Mouse (Mus musculus): ENCODE measurements around the gene Alpl. TPM values are rescaled to one million over a fixed set of nuclear protein-coding genes. Genes with fewer than 3 reads are reported as not detected.

Alpl gene
- total RNA-seq, 4 experiments from 2014 or later, result 7.6 to 12.8 (median 11.6) TPM

DNA sequence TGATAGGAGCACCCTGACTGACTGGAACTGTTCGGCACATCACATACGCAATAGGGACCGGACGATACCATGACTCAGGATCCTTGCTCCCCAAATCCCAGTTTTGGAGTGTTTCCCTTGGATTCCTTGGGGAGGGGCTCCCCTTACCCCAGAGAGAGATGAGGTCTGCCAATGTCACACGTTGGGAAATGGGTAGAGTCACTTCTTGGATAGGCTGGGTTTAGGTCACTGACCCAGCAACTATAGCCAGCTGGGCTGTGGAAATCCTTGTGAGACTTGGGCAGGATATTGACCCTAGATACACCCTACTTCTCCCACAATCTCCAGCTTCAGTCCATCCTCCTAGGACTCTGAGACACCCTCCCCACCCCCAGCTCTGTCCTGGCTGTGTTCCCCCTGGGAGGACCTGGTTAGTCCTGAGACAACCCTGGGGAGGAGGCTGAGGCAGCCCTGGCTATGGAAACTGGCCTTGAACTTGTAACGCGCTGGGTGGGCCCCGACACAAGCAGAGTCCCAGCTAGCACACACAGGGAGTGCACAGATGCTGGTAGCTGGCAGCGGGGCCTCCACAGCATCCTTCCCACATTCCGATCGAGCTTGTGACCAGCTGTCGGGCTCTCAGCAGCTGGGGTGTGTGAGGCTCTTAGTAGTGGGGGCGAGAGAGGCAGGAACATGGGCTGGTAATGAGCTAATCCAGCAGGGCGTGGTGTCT lies 25.1 kb downstream of the Alpl start:
- DNase-seq (ENCODE audit: low spot score in 2 of 2), result no peak

DNA sequence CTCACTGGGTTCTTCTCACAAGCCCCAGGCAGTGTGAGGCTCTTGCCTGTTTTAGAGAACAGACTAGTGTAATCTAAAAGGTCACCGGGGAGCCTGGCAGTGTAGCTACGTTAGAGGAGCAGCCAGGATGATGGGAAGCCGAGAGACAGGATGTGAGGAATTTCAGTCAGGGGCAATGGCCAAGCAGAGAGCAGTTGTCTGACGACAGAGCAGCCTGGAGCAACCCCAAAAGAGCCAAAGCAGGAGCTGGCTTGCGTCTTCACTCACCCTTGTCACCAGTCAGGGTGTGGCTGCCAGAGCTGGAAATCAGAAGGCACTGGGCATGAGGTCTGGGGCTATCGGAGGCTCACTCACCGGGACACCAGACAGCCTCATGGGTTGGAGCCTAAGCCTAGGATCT lies 26.5 kb downstream of the Alpl start:
- no peak for DNase-seq (ENCODE audit: low spot score in 2 of 2)

DNA sequence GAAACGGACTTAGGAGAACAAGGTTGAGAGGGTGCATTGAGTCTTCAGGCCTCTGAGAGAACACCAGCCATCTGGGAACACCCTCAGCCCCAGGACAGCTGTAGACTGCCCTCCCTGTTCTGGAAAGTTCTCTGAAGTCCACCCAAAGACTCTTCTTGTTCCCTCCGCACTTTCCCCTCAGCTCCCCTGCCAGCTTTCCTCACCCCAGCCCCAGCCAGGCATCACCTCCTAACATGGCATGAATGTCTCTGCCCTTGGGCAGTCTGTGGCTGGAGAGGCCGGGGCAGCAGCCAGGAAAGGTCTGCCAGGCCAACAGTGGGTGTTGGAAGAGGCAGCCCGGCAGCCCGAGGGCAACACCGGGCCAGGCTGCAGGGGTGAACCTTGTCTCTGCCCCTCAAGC lies 27.4 kb downstream of the Alpl start:
- no peak for DNase-seq (ENCODE audit: low spot score in 2 of 2)

DNA sequence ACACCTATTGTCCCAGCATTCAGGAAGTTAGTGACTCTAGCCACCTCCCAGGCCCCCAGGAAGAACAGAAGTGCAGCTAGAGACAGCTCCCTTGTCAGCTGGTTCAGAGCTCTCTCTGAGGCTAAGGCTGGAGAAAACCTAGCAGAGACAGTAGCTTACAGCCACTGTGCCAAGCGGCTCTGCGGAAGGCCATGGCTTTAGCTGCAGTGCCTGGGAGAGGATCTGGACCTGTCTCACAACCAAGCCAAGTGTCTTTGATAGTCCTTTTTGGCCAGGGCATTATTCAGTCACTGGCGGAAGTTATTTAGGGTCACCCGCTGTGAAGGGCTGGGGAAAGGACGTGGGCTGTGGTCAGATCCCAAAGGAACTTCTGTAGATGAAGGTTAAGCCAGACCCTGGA lies 27.8 kb downstream of the Alpl start:
- DNase-seq (ENCODE audit: low spot score in 2 of 2), result no peak

DNA sequence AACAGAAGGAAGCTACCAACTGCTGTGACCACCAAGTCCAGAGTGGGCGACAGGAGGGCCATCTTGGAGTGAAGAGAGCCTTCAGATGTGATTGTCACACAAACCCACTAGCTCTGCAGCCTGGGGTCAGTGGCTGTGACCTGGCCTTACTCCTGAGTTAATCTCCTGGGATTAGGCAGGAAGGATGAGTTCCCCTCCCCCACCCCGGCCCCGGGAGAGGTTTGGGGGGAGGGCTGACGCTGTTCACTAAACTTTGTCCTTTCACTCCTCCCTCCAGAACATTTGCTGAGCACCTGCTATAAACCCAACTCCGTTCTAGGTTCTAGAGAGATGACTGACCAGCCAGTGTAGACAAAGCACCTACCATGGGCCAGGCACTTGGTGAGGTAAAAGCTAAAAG lies 29.8 kb downstream of the Alpl start:
- no peak for DNase-seq (ENCODE audit: low spot score in 2 of 2)

DNA sequence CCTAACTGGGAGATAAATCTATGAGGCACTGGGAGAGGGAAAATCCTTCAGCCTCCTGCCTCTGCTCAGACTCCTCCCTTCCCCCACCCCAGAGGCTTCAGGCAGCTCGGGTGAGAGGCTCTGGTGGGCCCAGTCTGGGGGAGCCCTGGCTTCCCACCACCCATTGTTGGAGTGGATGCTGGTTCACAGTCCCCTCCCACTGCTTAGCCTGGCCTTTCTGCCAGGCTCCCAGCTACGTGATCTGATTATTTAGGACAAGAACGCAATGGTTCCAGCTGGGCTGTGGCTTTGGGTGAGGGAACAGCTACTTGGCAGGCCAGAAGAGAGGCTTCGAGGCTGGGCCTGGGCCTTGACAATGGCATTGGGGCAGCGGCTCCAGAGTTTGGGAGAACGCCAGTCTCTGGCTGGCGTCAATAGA lies 30.6 kb downstream of the Alpl start:
- DNase-seq (ENCODE audit: low spot score in 2 of 2), result peak; percentile 16 to 58

DNA sequence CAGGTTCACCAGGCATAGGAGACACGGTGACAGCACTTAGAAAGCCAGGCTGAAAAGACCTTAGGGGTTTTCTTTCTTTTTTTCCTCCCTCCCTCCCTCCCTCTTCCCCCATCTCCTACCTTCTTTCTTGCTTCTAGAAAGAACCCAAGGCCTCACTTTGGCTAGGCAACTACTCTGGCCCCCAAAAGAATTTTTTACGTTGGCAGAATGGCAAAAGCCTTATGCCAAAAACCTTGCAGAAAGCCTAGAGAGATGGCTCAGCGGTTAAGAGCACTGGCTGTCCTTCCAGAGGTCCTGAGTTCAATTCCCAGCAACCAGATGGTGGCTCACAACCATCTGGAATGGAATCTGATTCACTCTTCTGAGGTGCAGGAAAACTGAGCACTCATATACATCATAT lies 31.6 kb downstream of the Alpl start:
- no peak for DNase-seq (ENCODE audit: low spot score in 2 of 2)

DNA sequence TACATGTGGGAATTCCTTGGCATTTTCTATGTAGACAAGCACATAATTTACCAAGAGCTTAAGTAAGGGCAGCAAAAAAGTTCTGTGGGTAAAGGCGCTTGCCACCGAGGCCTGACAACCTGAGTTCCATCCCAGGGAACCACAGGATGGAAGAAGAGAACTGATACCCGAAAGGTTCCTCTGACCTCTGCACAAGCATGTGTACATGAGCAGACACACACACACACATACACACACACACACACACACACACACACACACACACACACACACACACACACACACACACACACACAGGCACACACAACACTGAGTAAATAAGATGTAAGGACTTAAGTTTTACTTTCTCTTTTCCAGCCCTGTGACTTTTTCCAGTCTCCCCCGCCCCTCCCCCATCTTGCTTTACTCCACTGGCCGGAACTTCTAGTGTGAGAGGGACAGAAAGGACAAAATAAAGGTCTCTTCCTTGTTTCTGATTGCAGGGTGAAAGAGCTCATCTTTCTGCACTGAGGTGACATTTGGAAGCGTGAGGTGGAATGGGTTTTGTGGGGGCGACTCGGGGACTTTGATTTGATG lies 32.2 kb downstream of the Alpl start:
- no peak for DNase-seq (ENCODE audit: low spot score in 2 of 2)

DNA sequence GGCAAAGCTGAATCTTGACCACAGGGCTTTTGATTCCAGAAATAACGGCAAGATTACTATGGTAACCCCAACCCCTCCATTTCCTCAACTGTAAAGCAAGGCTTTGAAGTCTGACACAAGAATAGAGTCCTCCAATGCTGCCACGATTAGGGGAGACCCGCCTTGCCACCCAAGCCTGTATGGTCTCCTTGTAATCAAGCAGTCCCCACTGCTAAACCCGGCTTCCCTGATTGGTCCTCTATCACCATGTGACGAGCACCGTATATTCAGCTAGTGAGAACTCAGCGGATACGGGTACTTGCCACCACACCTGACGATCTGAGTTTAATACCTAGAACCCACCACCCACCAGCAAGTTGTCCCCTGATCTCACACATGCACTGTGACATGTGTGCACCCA lies 33.3 kb downstream of the Alpl start:
- DNase-seq (ENCODE audit: low spot score in 2 of 2), result no peak

DNA sequence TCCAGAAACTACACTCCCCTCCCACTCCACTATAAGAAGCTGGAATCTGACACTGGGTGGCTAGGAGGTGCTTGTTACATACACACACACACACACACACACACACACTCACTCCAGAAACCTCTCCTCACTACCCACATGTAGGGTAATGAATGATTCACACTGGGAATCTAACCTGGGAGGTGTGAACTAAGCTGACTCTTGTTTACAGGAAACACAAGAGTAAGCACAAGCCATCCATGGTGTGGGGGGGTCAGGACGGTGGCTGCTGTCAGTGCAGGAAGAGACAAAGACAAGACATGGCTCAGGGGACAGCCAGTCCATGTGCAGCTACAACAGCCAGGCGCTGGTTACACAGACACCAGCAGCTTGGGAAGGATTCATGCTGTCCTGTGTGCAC lies 41.7 kb downstream of the Alpl start:
- DNase-seq (ENCODE audit: low spot score in 2 of 2), result no peak

DNA sequence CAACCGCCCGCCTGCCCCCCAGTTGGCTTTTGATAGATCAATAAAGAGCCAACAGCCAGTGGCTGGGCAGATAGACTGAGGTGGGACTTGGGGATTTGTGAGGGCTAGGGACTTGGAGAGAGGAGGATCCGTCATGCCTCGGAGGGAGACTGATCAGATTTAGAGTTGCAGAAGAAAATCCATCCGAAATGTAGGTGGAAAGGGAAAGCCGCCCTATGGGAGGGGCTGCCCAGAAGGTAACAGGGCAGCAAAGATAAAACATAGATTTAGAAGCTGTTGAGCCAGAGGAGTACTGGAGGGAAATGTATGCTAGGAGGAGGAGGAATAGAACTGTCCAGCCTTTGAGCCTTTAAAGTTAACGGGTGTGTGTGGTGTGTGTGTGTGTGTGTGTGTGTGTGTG lies 43.0 kb downstream of the Alpl start:
- DNase-seq (ENCODE audit: low spot score in 2 of 2), result no peak

DNA sequence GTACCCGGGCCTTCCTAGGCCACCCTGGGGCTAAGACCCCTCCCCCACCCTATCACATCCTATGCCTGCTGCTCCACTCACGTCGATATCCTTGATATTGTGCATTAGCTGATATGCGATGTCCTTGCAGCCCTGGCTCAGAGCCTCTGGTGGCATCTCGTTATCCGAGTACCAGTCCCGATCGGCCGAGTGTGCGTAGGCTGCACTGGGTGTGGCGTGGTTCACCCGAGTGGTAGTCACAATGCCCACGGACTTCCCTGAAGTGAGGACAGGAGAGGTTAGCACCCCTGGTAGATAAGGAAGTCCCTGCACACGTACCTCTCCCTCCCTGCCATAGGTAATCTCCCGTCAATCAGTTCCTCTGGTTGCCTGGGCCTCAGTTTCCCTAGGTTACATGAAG lies 43.7 kb downstream of the Alpl start:
- DNase-seq (ENCODE audit: low spot score in 2 of 2), result no peak

DNA sequence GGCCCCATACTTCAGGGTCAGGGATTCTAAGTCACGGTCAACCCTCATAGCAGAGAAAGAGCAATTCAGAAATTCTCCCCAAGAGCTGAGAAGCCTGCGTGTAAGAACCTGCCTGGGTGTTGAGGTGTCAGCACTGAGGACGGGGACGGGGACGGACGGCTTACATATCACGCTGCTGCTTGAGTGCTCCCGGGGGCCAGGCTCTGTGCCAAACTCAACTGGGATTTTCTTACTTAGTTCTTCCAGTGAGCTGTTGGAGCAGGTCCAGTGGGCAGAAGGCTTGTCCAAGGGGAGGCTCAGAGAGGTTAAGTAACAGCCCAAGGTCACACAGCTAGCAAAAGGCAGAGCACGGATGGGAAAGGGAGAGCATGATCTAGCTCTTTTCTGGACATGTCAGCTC lies 44.5 kb downstream of the Alpl start:
- no peak for DNase-seq (ENCODE audit: low spot score in 2 of 2)

DNA sequence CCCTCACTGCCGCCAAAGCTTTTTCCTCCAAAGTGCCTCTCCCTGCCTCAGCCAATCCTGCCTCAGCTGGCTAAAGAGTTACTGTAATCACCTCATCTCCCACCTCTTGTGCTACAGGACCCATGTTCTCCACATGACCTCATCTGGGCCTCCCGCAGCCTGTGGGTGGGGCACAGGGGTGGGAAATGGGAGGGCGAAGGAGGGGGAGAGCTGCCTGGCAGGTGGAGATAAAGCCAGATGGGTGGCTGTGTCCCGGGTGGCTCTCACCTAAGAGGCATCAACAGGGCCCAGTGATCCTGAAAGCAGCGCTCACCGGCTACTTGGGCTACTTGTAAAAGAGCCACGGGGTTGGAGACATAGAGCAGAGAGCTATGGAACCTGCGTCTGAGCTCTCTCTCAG lies 44.9 kb downstream of the Alpl start:
- DNase-seq (ENCODE audit: low spot score in 2 of 2), result no peak

DNA sequence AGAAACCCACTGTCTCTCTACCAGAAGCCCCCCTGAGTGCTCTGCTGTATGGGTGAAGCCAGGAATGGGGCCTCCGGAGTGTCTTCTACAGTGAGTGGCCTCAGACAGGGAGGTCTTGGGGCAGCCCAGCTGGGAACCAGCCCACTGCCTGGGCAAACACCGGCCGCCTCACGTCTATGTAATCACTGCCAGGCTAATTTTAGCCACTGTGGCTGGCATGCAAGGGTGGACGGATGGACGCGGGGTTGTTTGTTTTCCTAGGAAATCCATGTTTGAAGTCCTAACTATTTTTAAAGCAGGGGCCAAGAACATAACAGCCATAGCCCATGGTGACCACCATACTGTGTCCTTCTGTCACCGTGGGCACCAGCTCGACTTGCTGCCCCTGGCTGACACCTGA lies 46.1 kb downstream of the Alpl start:
- no peak for DNase-seq (ENCODE audit: low spot score in 2 of 2)

DNA sequence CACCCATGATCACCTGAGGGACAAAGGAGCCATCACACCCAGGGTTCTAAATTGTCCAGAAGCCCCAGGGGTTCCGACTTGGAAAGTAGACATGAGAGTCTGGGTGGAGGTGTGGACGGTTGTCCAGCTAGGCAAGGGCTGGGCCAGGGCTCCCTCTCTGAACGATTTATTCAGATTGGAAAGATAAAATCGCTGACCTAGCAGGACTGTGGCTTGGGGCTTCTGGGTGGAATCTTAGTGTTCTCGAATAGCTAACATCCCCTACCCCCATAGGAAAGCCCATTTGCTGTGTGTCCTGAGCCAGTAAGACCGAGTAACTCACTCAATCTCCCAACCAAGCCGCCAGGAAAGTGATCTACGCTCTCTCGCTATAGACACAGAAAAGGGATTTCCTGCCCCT lies 46.5 kb downstream of the Alpl start:
- no peak for DNase-seq (ENCODE audit: low spot score in 2 of 2)

DNA sequence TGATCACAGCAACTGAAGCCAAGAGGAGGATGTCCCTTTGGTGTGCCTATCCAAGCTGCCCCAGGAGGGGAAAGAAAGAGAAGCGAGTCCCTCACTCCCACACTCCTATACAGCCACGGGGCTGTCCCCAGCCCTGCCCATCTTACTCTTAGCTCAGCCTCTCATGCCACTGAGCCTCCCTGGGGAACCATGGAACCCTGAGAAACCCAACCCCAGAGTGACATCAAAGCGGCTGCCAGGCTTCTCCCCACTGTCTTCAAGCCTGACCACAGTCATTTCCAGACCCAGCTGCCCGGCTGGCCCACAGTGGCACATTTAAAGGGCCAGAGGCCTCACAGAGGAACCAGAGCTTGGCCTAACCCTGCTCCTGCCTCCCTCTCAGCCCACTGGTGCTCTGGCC lies 47.5 kb downstream of the Alpl start:
- DNase-seq (ENCODE audit: low spot score in 2 of 2), result no peak

DNA sequence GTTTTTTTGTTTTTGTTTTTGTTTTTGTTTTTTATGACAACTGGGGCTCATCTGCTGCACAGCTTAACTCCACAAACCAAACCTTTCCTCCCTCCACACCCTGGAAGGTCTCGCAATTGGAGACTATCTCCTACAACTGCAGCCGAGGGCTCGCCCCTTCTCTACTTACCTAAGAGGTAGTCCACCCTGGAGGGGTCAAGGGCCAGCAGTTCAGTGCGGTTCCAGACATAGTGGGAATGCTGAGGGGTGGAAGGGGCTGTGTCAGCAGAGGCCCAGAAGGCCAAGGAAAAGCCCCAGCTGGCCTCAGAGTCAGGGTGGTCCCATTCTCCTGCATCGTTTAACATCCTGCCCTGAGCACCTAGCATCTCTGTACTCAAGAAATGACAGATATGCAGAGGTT lies 48.6 kb downstream of the Alpl start:
- no peak for DNase-seq (ENCODE audit: low spot score in 2 of 2)

DNA sequence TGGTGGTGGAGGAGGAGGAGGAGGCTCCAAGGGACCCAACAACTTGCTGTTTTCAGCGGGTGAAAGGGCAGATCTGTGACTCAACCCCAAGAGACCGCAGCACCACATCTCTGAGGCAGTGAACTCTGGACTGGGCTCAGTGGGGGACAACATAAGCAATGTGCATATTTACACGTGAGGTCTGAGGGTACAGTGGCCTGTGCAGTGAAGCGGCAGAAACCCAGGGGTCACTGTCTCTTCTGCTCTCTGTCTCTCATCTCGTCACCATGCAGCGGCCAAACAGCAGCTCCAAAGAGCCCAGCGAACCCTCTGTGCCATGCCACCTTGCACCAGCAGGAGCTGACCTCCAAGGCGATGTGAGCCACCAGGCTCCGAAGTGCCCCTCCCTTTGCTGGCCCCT lies 49.1 kb downstream of the Alpl start:
- no peak for DNase-seq (ENCODE audit: low spot score in 2 of 2)

DNA sequence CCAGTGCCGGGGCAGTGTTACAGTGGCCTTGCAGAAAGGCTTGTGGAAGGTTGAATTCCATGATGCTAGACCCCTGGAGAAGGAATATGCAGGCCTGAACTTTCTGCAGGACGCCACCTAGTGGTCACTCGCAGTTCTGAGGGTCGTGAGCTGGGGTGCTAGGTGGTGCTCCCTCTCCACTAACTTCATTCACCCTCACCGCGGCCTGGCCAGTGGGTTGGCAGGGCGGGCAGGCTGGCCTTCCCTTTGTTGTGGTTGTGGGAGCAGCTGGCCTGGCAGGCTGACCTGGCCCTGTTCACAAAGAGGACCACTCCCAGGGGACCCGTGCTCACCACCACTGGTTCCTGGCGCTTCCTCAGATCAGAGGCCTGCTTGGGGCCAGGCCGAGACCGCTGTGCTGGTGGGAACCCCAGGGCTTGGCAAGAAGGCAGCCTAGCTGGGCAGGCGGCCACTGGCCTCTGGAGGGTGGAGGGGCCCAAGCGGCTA lies 51.7 kb downstream of the Alpl start:
- no peak for DNase-seq (ENCODE audit: low spot score in 2 of 2)

DNA sequence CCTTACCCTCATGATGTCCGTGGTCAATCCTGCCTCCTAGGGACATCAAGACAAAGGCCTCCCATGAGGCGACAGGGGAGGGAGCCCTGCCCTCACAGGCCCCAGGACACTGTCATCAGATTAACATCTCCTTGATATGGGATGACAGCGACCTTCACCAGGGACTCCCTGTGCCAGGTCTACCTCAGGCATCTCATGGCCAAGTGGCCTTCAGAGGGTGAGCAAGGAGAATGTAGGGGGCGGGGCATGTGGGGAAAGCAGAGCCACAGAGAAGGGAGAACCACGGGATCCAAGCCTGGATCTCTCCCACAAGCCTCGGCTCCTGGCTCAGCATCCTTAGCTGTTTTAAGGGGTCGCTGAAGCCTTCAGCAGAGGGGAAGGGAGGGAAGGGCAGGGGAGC lies 52.4 kb downstream of the Alpl start:
- DNase-seq (ENCODE audit: low spot score in 2 of 2), result no peak

DNA sequence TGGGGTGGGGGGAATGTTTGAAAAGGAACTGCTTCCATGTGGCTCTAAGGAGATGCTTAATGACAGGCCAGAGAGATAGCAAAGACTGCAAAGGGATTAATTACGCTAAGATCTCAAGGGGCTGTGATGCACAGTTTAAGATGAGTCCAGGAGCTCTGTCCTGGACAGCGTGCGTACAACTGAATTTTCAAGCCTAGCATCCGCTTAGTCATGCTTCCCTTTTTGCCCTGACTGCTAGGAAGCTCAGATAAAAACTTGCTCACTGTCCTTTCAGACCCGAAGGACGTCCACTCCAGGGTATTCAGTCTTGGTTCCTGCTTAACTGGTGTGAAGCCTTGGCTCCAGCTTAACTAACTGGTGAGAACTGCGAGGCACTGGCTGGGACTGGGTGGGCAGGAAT lies 55.8 kb downstream of the Alpl start:
- DNase-seq (ENCODE audit: low spot score in 2 of 2), result no peak

DNA sequence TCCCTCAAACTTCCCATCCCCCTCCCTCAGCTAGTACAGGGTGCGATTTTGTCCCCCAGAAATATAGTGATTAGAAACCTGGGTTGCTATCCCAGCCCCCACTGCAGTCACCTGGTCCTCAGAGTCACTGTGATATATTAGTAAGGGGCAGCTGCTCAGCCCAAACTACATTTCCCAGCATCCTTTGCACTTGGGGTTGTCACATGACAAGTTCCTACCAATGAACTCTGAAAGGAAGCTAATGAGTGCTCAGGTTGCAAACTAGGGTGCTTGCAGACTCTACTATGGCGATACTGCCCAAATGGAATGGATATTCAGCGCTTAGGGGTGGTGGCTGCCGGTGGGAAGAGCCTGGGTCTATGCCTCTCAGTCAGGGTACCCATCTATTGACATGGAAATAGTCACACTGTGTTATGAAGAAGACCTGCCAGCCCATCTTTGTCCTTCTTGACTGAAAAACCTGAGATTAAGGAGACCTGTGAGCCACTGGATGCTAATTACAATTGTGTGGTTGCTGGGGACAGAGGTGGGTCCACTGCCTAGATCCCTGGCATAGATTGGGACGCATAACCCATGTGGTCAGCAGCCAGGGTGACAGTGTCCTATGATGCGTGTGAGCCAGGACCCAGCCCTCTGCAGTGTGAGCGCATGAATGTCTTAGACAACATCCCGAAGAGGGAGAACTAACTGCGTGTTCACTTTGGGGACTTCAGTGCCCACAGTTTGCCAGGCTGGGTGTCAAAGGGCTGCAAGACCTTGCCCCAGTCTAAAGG lies 56.8 kb downstream of the Alpl start:
- no peak for DNase-seq (ENCODE audit: low spot score in 2 of 2)

Data from left cerebral cortex, adult 8-10 months (tissue).